Mouse (Mus musculus) monocyte, adult 5-6 weeks (primary cell): Measurements from ENCODE around the gene Rspry1. TPM values are rescaled to one million over a fixed set of nuclear protein-coding genes. Genes with fewer than 3 reads are reported as not detected.

Experiments used
- ATAC-seq: fragments of 153-309, 156-312 bp; replicated peaks from 2 replicates; pipeline ENCODE4 v1.8.0; 2017; ENCODE audit warnings: mild to moderate bottlenecking; ENCODE audit not compliant: low TSS enrichment, insufficient number of reproducible peaks, severe bottlenecking, poor library complexity, low FRiP score
- total RNA-seq: library from RNA; stranded (forward); fragments of 200-1000, 200-491, 200-594 nt; gene quantifications from 3 replicates; pipeline ENCODE4 v1.2.3, GENCODE M21; 2017

The Rspry1 gene
- total RNA-seq, 1 experiment from 2014 or later, result 28.6 TPM

DNA sequence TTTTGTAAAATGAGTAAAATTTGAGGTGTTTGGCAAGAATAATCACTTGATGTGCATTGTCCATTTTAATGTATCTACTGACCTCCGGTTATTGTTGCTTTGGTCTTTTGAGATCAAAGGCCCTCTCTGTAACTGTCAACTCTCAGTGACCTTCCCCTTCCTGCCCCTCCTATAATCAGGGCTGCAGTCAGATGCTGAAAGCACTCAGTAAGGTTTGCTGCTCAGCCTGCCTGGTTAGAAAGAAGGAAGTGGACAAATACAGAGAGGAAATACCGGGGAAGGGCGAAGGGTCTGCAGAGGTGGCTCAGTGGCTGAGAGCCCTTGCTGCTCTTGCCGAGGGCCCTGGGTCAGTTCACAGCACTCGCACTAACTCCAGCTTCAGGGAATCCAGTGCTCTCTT, 72.6 kb downstream of the Rspry1 start:
- ATAC-seq, result 0 out of 2 replicates have a peak, but pooled peaks have one; percentile 34

GRCm38 (mm10) chr8:94675923-94676322, 74.2 kb downstream of the Rspry1 start:
- no peak for ATAC-seq

DNA sequence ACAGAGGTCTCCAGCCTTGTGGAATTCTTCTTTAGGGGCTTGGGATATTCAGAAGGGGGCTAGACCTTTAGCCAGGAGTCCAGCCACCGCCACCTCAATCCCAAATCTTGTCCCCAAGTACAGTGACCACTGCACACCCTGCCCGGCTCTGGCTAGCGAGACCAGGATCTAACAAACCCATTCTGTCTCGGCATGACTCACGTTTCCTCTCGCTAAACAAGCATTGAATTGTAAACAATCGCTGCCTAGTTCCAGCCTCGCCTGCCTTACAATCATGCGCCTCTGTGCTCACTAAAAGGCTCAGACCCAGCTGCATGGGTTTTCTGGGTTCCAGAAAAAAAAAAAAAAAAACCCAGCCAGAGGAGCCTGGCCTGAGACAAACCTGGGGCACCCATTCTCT, 76.8 kb downstream of the Rspry1 start:
- no peak for ATAC-seq

GRCm38 (mm10) chr8:94680414-94680813, 78.7 kb downstream of the Rspry1 start:
- ATAC-seq, result no peak

GRCm38 (mm10) chr8:94682732-94683524, 81.2 kb downstream of the Rspry1 start:
- ATAC-seq, result no peak

- no peak for ATAC-seq
These were observed 82.5 kb downstream of the Rspry1 start for GRCm38 (mm10) chr8:94684287-94684686.

DNA sequence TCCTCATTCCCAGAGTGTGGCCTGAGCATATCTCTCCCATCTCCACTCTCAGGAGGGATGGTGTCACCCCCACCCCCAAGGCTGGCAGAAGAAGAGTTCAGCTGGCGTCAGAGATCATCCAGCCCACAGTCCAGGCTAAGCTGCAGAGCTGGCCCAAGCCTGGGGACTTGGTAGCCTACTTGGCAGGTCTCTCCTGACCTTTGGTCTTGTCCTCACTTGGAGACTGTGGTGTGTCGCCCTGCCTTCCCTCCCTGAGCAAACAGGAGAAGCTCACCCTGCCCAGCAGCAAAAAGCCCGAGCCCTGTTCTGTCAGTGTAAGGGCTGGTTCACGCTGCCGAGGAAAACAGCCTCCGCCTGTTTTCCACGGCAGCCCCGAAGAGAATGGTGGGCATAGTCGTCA, 84.2 kb downstream of the Rspry1 start:
- no peak for ATAC-seq

- no peak for ATAC-seq
These were observed 93.0 kb downstream of the Rspry1 start for GRCm38 (mm10) chr8:94694701-94695100.

DNA sequence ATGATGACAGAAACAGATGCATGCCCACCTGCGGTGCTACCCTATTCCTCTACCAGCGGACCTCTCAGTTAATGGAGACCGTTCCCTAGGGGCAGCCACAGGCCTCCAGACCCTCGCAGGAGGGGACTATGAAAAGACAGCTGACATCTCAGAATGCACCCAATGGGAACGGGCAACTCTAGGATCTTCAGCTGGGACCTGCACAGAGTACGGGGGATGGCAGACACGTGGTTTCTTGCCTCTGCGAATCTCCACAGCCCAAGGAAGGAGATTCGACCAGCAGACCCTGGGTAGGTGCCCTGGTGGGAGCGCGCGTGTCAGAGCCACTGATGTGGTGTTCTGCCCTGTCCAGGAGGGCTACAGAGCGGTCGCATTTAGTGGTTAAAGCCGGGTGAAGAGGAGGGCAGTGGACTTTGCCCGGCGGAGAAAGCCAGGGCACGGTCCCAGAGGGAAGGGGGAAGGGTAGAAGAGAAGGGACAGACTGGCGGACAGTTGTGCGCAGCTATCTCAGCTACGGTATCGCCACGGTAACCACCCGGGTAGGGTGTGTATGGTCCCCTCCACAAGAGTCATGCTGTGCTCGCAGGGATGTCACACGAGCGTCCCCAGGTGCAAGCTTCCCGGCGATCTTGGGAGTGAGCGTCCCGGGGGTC, 93.7 kb downstream of the Rspry1 start:
- peak; percentile 19; the same call in 1 of the 2 replicates for ATAC-seq

DNA sequence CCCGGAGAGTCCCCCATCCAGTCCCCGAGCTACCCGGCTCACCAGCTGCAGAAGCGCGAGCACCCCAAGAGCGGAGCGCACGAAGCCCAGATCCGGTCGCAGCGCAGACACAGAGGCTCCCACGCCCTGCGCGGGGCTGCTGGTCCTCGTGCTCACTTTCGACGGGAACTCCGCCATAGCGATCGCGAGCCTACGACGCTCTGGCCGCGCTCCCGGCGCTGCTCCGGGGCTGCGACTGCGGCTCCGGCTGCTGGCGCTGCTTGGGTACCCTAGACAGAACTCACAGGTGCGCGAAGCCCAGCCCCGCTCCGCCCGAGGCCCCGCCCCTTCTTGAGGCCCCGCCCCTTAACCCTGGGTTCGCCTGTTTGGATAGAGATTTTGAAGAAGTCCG, 94.3 kb downstream of the Rspry1 start, which contains the start of gene Pllp:
TSS of gene Pllp (minus strand) at position 285 of the 391 bp plus-strand sequence.
- ATAC-seq, result 0 out of 2 replicates have a peak, but pooled peaks have one; percentile 29

DNA sequence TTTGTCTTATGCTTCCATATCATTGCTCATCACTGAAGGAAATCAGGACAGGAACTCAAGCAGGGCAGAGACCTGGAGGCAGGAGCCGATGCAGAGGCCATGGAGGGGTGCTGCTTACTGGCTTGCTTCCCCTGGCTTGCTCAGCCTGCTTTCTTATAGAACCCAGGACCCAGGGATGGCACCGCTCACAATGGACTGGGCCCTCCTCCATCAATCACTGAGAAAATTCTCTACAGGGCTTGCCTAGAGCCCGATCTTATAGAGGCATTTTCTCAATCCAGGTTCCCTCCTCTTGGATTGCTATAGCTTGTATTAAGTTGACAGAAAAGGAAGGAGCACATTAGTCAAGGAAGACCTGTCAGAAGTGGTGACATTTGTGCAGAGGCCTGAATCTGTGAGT, 94.8 kb downstream of the Rspry1 start:
- no peak for ATAC-seq

- no peak for ATAC-seq
These were observed 96.2 kb downstream of the Rspry1 start for GRCm38 (mm10) chr8:94697956-94698355.

GRCm38 (mm10) chr8:94699366-94699765, 97.6 kb downstream of the Rspry1 start:
- no peak for ATAC-seq

- ATAC-seq, result no peak
These were observed 98.7 kb downstream of the Rspry1 start for GRCm38 (mm10) chr8:94700421-94700935.

DNA sequence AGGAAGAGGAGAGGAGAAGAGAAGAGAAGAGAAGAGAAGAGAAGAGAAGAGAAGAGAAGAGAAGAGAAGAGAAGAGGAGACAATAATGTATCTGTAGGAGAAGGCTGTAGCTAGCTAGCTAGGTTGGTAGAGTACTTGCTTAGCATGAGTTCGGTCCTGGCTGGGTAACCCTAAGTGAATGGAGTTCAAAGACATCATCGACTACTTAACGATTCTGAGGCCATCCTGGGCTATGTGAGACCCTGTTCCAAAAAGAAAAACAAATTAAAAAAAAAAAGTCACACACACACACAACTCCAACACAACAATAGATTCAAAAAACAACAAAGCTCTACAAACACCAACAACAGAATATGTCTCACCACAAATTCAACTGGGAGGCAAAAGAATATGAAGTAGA, 100.4 kb downstream of the Rspry1 start:
- ATAC-seq, result no peak

- ATAC-seq, result peak; percentile 68
These were observed 101.4 kb downstream of the Rspry1 start for GRCm38 (mm10) chr8:94702844-94703813.

- peak; percentile 85 for ATAC-seq
These were observed 102.4 kb downstream of the Rspry1 start for GRCm38 (mm10) chr8:94703972-94704668.

DNA sequence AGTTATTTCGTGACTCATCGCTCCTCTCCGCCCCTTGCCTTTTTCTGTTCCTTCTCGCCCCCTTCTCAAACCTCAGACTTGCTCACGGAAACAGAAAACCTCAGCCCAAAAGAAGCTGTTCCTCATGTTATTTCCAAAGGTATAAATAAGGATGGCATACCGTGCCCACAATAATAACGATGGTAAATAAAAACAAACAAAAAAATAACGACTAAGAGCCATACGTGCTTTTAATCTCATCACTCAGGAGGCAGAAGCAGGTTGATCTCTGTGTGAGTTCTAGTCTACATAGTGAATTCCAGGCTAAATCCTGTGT, 102.9 kb downstream of the Rspry1 start:
- no peak for ATAC-seq
